Mouse (Mus musculus): ENCODE results near the gene Lyg1. TPM values are rescaled to one million over a fixed set of nuclear protein-coding genes. Genes with fewer than 3 reads are reported as not detected.
"Not testable (repeated sequence)": the region's sequence is repeated elsewhere in the genome, so short reads cannot be mapped to it uniquely, and the experiment has no call there.

Gene Lyg1
- polyA plus RNA-seq, 1 experiment from 2014 or later, result not detected

- no peak overlapping the region for H3K27ac ChIP-seq
- H3K27me3 ChIP-seq, result no peaks in the 10 kb centered on the region
- peaks cover 45% of the 10 kb centered on the region for H3K36me3 ChIP-seq
- H3K4me3 ChIP-seq, result no peak overlapping the region
- H3K9ac ChIP-seq, result no peak overlapping the region
- H3K9me3 ChIP-seq (replicated peaks), result no peaks in the 10 kb centered on the region
- 77% methylated on average over 9 of the region's 9 CpGs for WGBS
- no peaks in the 10 kb centered on the region for H3K4me1 ChIP-seq (replicated peaks)
- no peak overlapping the region for H3K4me2 ChIP-seq
- no peak for ATAC-seq (replicated peaks; ENCODE audit: insufficient number of reproducible peaks, insufficient read depth, low FRiP score, low read depth)
These were observed 28.3 kb upstream of the Lyg1 start for GRCm38 (mm10) chr1:37985764-37986323.

GRCm38 (mm10) chr1:37984326-37984725 is 26.8 kb upstream of the Lyg1 start:
- H3K9me3 ChIP-seq (replicated peaks), result no peaks in the 10 kb centered on the region
- H3K27ac ChIP-seq, result no peak overlapping the region
- no peaks in the 10 kb centered on the region for H3K4me1 ChIP-seq (replicated peaks)
- no peak overlapping the region for H3K9ac ChIP-seq
- no peak overlapping the region for H3K4me2 ChIP-seq
- H3K4me3 ChIP-seq, result no peak overlapping the region
- WGBS, result 94% methylated on average over 1 of the region's 1 CpGs
- ATAC-seq (replicated peaks; ENCODE audit: insufficient number of reproducible peaks, insufficient read depth, low FRiP score, low read depth), result no peak
- no peaks in the 10 kb centered on the region for H3K27me3 ChIP-seq
- H3K36me3 ChIP-seq, result peaks cover 33% of the 10 kb centered on the region

- H3K9me3 ChIP-seq (replicated peaks), result no peaks in the 10 kb centered on the region
- H3K27ac ChIP-seq, result no peak overlapping the region
- H3K4me1 ChIP-seq (replicated peaks), result no peaks in the 10 kb centered on the region
- H3K4me2 ChIP-seq, result no peak overlapping the region
- no peaks in the 10 kb centered on the region for H3K27me3 ChIP-seq
- H3K36me3 ChIP-seq, result no peaks in the 10 kb centered on the region
- no peak overlapping the region for H3K4me3 ChIP-seq
- no peak overlapping the region for H3K9ac ChIP-seq
- ATAC-seq (replicated peaks; ENCODE audit: insufficient number of reproducible peaks, insufficient read depth, low FRiP score, low read depth), result no peak
- 84% methylated on average over 7 of the region's 7 CpGs for WGBS
These were observed 19.7 kb upstream of the Lyg1 start for GRCm38 (mm10) chr1:37977303-37977702.

GRCm38 (mm10) chr1:37976666-37977065 is 19.1 kb upstream of the Lyg1 start:
- not testable (repeated sequence) for ATAC-seq (replicated peaks; ENCODE audit: insufficient number of reproducible peaks, insufficient read depth, low FRiP score, low read depth); H3K27ac ChIP-seq; H3K4me1 ChIP-seq (replicated peaks); H3K27me3 ChIP-seq; H3K4me2 ChIP-seq; H3K9me3 ChIP-seq (replicated peaks); H3K36me3 ChIP-seq; H3K4me3 ChIP-seq; H3K9ac ChIP-seq
- 68% methylated on average over 9 of the region's 9 CpGs for WGBS

- H3K9ac ChIP-seq, result no peak overlapping the region
- H3K27me3 ChIP-seq, result no peaks in the 10 kb centered on the region
- H3K4me2 ChIP-seq, result no peak overlapping the region
- H3K36me3 ChIP-seq, result no peaks in the 10 kb centered on the region
- 24% methylated on average over 4 of the region's 4 CpGs for WGBS
- H3K9me3 ChIP-seq (replicated peaks), result no peaks in the 10 kb centered on the region
- H3K27ac ChIP-seq, result no peak overlapping the region
- H3K4me1 ChIP-seq (replicated peaks), result no peaks in the 10 kb centered on the region
- ATAC-seq (replicated peaks; ENCODE audit: insufficient number of reproducible peaks, insufficient read depth, low FRiP score, low read depth), result no peak
- no peak overlapping the region for H3K4me3 ChIP-seq
These were observed 14.0 kb upstream of the Lyg1 start for GRCm38 (mm10) chr1:37971520-37971919.

GRCm38 (mm10) chr1:37968746-37969145 is 11.2 kb upstream of the Lyg1 start:
- 85% methylated on average over 6 of the region's 6 CpGs for WGBS
- no peaks in the 10 kb centered on the region for H3K36me3 ChIP-seq

GRCm38 (mm10) chr1:37965571-37965970 is 8.0 kb upstream of the Lyg1 start:
- H3K27ac ChIP-seq, result no peak overlapping the region
- no peak for ATAC-seq (replicated peaks; ENCODE audit: insufficient number of reproducible peaks, insufficient read depth, low FRiP score, low read depth)
- H3K4me2 ChIP-seq, result no peak overlapping the region
- no peak overlapping the region for H3K9ac ChIP-seq
- no peaks in the 10 kb centered on the region for H3K4me1 ChIP-seq (replicated peaks)
- no peak overlapping the region for H3K4me3 ChIP-seq
- 65% methylated on average over 10 of the region's 10 CpGs for WGBS
- H3K36me3 ChIP-seq, result no peaks in the 10 kb centered on the region
- no peaks in the 10 kb centered on the region for H3K27me3 ChIP-seq
- H3K9me3 ChIP-seq (replicated peaks), result no peaks in the 10 kb centered on the region

More at GRCm38 (mm10) chr1:37968746-37969145, 11.2 kb upstream of the Lyg1 start:
- Histone ChIP-seq H3K27me3 (no peaks in the 10 kb centered on the region), H3K4me2 (no peak overlapping the region), H3K4me1 (replicated peaks) (no peaks in the 10 kb centered on the region), H3K27ac (no peak overlapping the region), H3K9me3 (replicated peaks) (no peaks in the 10 kb centered on the region), H3K4me3 (no peak overlapping the region), H3K9ac (no peak overlapping the region)
- ATAC-seq (replicated peaks; ENCODE audit: insufficient number of reproducible peaks, insufficient read depth, low FRiP score, low read depth), result no peak

- Histone ChIP-seq H3K4me1 (replicated peaks) (0 out of 2 replicates have a peak, but pooled peaks cover 3% of the 10 kb centered on the region), H3K27ac (no peak overlapping the region), H3K9ac (no peak overlapping the region), H3K27me3 (no peaks in the 10 kb centered on the region), H3K36me3 (no peaks in the 10 kb centered on the region), H3K9me3 (replicated peaks) (no peaks in the 10 kb centered on the region), H3K4me2 (no peak overlapping the region), H3K4me3 (no peak overlapping the region)
- 69% methylated on average over 5 of the region's 5 CpGs for WGBS
- no peak for ATAC-seq (replicated peaks; ENCODE audit: insufficient number of reproducible peaks, insufficient read depth, low FRiP score, low read depth)
These were observed 1.9 kb upstream of the Lyg1 start for GRCm38 (mm10) chr1:37959486-37959885.

- Histone ChIP-seq H3K27me3 (no peaks in the 10 kb centered on the region), H3K4me1 (replicated peaks) (0 out of 2 replicates have a peak, but pooled peaks cover 3% of the 10 kb centered on the region), H3K36me3 (no peaks in the 10 kb centered on the region), H3K9ac (no peak overlapping the region), H3K27ac (no peak overlapping the region), H3K9me3 (replicated peaks) (no peaks in the 10 kb centered on the region), H3K4me2 (no peak overlapping the region), H3K4me3 (no peak overlapping the region)
- WGBS, result 60% methylated on average over 2 of the region's 2 CpGs
- ATAC-seq (replicated peaks; ENCODE audit: insufficient number of reproducible peaks, insufficient read depth, low FRiP score, low read depth), result no peak
These were observed 957 bp upstream of the Lyg1 start for GRCm38 (mm10) chr1:37958516-37958915.

- 19% methylated on average over 3 of the region's 3 CpGs for WGBS
- ATAC-seq (replicated peaks; ENCODE audit: insufficient number of reproducible peaks, insufficient read depth, low FRiP score, low read depth), result no peak
- Histone ChIP-seq H3K27me3 (no peaks in the 10 kb centered on the region), H3K9me3 (replicated peaks) (no peaks in the 10 kb centered on the region), H3K4me3 (no peak overlapping the region), H3K9ac (no peak overlapping the region), H3K27ac (no peak overlapping the region), H3K36me3 (no peaks in the 10 kb centered on the region), H3K4me2 (no peak overlapping the region), H3K4me1 (replicated peaks) (0 out of 2 replicates have a peak, but pooled peaks cover 3% of the 10 kb centered on the region)
These were observed 698 bp downstream of the Lyg1 start for GRCm38 (mm10) chr1:37956690-37957431.

GRCm38 (mm10) chr1:37955251-37955650 is 2.3 kb downstream of the Lyg1 start:
- Histone ChIP-seq H3K36me3 (no peaks in the 10 kb centered on the region), H3K27me3 (no peaks in the 10 kb centered on the region), H3K9ac (no peak overlapping the region), H3K4me3 (no peak overlapping the region), H3K27ac (no peak overlapping the region), H3K4me2 (no peak overlapping the region), H3K9me3 (replicated peaks) (no peaks in the 10 kb centered on the region), H3K4me1 (replicated peaks) (0 out of 2 replicates have a peak, but pooled peaks cover 3% of the 10 kb centered on the region)
- 89% methylated on average over 2 of the region's 2 CpGs for WGBS
- ATAC-seq (replicated peaks; ENCODE audit: insufficient number of reproducible peaks, insufficient read depth, low FRiP score, low read depth), result no peak

GRCm38 (mm10) chr1:37954786-37955185 is 2.8 kb downstream of the Lyg1 start:
- H3K36me3 ChIP-seq, result no peaks in the 10 kb centered on the region
- H3K4me2 ChIP-seq, result no peak overlapping the region
- H3K9me3 ChIP-seq (replicated peaks), result no peaks in the 10 kb centered on the region
- no peak overlapping the region for H3K27ac ChIP-seq
- no peak overlapping the region for H3K4me3 ChIP-seq
- WGBS, result 63% methylated on average over 7 of the region's 7 CpGs
- no peak for ATAC-seq (replicated peaks; ENCODE audit: insufficient number of reproducible peaks, insufficient read depth, low FRiP score, low read depth)
- H3K4me1 ChIP-seq (replicated peaks), result 0 out of 2 replicates have a peak, but pooled peaks cover 3% of the 10 kb centered on the region
- no peaks in the 10 kb centered on the region for H3K27me3 ChIP-seq
- no peak overlapping the region for H3K9ac ChIP-seq
